Mouse (Mus musculus) heart, embryonic 14.5 days (tissue): Measurements from ENCODE around the gene Camp. TPM values are rescaled to one million over a fixed set of nuclear protein-coding genes. Genes with fewer than 3 reads are reported as not detected.

Experiments
- ATAC-seq: fragments of 200-750 bp; cut with Nextera tagmentation; 2 replicates; pipeline ENCODE4 v1.8.0; 2017; ENCODE audit warnings: low read depth, moderate TSS enrichment; ENCODE audit not compliant: insufficient number of reproducible peaks, insufficient read depth, low FRiP score
- H3K27ac ChIP-seq, 2 experiments: fragments of 200-500 bp in 1 of 2; fragments of 300-500 bp in 1 of 2; sonication (generic) in 1 of 2; replicated peaks in 1 of 2; 2 replicates each; pipeline ENCODE4 v1.5.1; 2012 to 2014; ENCODE audit warnings: low read depth in 2 of 2, low read length in 2 of 2, control low read depth in 1 of 2, mild to moderate bottlenecking in 1 of 2, mixed read lengths in 1 of 2; ENCODE audit not compliant: control insufficient read depth in 1 of 2, insufficient read depth in 1 of 2
- H3K27me3 ChIP-seq: fragments of 300-500 bp; sonication (generic); 2 replicates; pipeline ENCODE4 v1.6.1; 2014; ENCODE audit warnings: mild to moderate bottlenecking, low read length, control low read depth; ENCODE audit not compliant: control insufficient read depth, insufficient read depth
- H3K36me3 ChIP-seq: fragments of 300-500 bp; sonication (generic); 2 replicates; pipeline ENCODE4 v1.6.1; 2014; ENCODE audit warnings: mild to moderate bottlenecking, control low read depth, low read length, mixed read lengths; ENCODE audit not compliant: control insufficient read depth, insufficient read depth
- H3K4me1 ChIP-seq, 2 experiments: fragments of 200-500 bp in 1 of 2; fragments of 300-500 bp in 1 of 2; sonication (generic) in 1 of 2; 2 replicates each; pipeline ENCODE4 v1.6.1; 2012 to 2014; ENCODE audit warnings: low read length in 2 of 2, control low read depth in 1 of 2, mixed read lengths in 1 of 2; ENCODE audit not compliant: control insufficient read depth in 2 of 2, insufficient read depth in 2 of 2
- H3K4me2 ChIP-seq: fragments of 300-500 bp; sonication (generic); 2 replicates; pipeline ENCODE4 v1.6.1; 2014; ENCODE audit warnings: mild to moderate bottlenecking, low read length
- H3K4me3 ChIP-seq, 2 experiments: fragments of 200-500 bp in 1 of 2; fragments of 300-500 bp in 1 of 2; sonication (generic) in 1 of 2; 2 replicates each; pipeline ENCODE4 v1.5.1; 2012 to 2014; ENCODE audit warnings: low read length in 2 of 2, mild to moderate bottlenecking in 2 of 2, control low read depth in 1 of 2, low read depth in 1 of 2, moderate library complexity in 1 of 2; ENCODE audit not compliant: control insufficient read depth in 1 of 2, insufficient read depth in 1 of 2
- H3K9ac ChIP-seq: fragments of 300-500 bp; sonication (generic); 2 replicates; pipeline ENCODE4 v1.6.1; 2014; ENCODE audit warnings: mild to moderate bottlenecking, low read length
- H3K9me3 ChIP-seq: fragments of 300-500 bp; sonication (generic); 2 replicates; pipeline ENCODE4 v1.6.1; 2016; ENCODE audit warnings: low read length, control low read depth; ENCODE audit not compliant: control insufficient read depth
- WGBS: fragments of 180-500 bp; shearing (Covaris S2); extraction: QIAGEN DNeasy Blood & Tissue Kit; methylation state at CpG from one replicate; pipeline ENCODE4 v1.1.7; 2014; 5-methylcytosine and 5-hydroxymethylcytosine counted together
- polyA plus RNA-seq: library from polyadenylated mRNA; unstranded; fragments of >200 nt; fragmentation: Nextera tagmentation; extraction: Ambion mirVana; gene quantifications from 2 replicates; pipeline ENCODE4 v1.2.1, GENCODE M21; 2014

Camp gene
- polyA plus RNA-seq, 1 experiment from 2014 or later: 2.4 TPM

- no peaks in the 10 kb centered on the region for H3K27me3 ChIP-seq
- H3K9me3 ChIP-seq: no peaks in the 10 kb centered on the region
- H3K4me2 ChIP-seq: no peak overlapping the region
- H3K9ac ChIP-seq: no peak overlapping the region
- 36% methylated on average over 6 of the region's 6 CpGs for WGBS
- no peak overlapping the region for H3K4me3 ChIP-seq
- no peak overlapping the region for H3K27ac ChIP-seq
- 0 out of 4 replicates have a peak, but pooled peaks cover 0 to 2% of the 10 kb centered on the region in 2 experiments for H3K4me1 ChIP-seq
- H3K36me3 ChIP-seq: no peaks in the 10 kb centered on the region
- no peak for ATAC-seq
These were observed 21.7 kb upstream of the Camp start for GRCm38 (mm10) chr9:109870983-109871572.

GRCm38 (mm10) chr9:109866218-109866617 lies 16.8 kb upstream of the Camp start:
- Histone ChIP-seq H3K4me3 (no peak overlapping the region), H3K9me3 (no peaks in the 10 kb centered on the region), H3K4me1 (no peaks in the 10 kb centered on the region), H3K27me3 (no peaks in the 10 kb centered on the region), H3K36me3 (no peaks in the 10 kb centered on the region), H3K27ac (no peak overlapping the region), H3K9ac (no peak overlapping the region), H3K4me2 (no peak overlapping the region)
- no peak for ATAC-seq
- 28% methylated on average over 2 of the region's 2 CpGs for WGBS

- Histone ChIP-seq H3K4me3 (no peak overlapping the region), H3K27me3 (no peaks in the 10 kb centered on the region), H3K9ac (no peak overlapping the region), H3K36me3 (no peaks in the 10 kb centered on the region), H3K4me2 (peak overlapping the region; percentile 48), H3K4me1 (no peaks in the 10 kb centered on the region), H3K27ac (no peak overlapping the region), H3K9me3 (no peaks in the 10 kb centered on the region)
- 9% methylated on average over 3 of the region's 3 CpGs for WGBS
- no peak for ATAC-seq
These were observed 13.7 kb upstream of the Camp start for GRCm38 (mm10) chr9:109863085-109863484.

GRCm38 (mm10) chr9:109862397-109863044 lies 13.1 kb upstream of the Camp start:
- H3K4me1 ChIP-seq: no peaks in the 10 kb centered on the region
- 0 out of 2 replicates have a peak, but pooled peaks have one; percentile 26 for ATAC-seq
- WGBS: 12% methylated on average over 20 of the region's 20 CpGs
- H3K9me3 ChIP-seq: no peaks in the 10 kb centered on the region
- H3K4me3 ChIP-seq: peak overlapping the region in 1 of 2 experiments; percentile 0; a peak in 1 of 4 replicates
- H3K36me3 ChIP-seq: no peaks in the 10 kb centered on the region
- H3K4me2 ChIP-seq: peak overlapping the region; percentile 48
- no peaks in the 10 kb centered on the region for H3K27me3 ChIP-seq
- H3K9ac ChIP-seq: no peak overlapping the region
- no peak overlapping the region for H3K27ac ChIP-seq

GRCm38 (mm10) chr9:109855947-109856346 lies 6.5 kb upstream of the Camp start:
- ATAC-seq: no peak
- Histone ChIP-seq H3K4me2 (no peak overlapping the region), H3K4me3 (no peak overlapping the region), H3K36me3 (no peaks in the 10 kb centered on the region), H3K27me3 (no peaks in the 10 kb centered on the region), H3K9me3 (no peaks in the 10 kb centered on the region), H3K4me1 (no peaks in the 10 kb centered on the region), H3K27ac (no peak overlapping the region), H3K9ac (no peak overlapping the region)
- 63% methylated on average over 6 of the region's 6 CpGs for WGBS

- H3K4me1 ChIP-seq: 0 out of 4 replicates have a peak, but pooled peaks cover 0 to under 1% of the 10 kb centered on the region in 2 experiments
- H3K27me3 ChIP-seq: no peaks in the 10 kb centered on the region
- no peak overlapping the region for H3K27ac ChIP-seq
- no peak overlapping the region for H3K9ac ChIP-seq
- H3K9me3 ChIP-seq: no peaks in the 10 kb centered on the region
- H3K4me3 ChIP-seq: no peak overlapping the region
- no peak for ATAC-seq
- H3K4me2 ChIP-seq: no peak overlapping the region
- H3K36me3 ChIP-seq: no peaks in the 10 kb centered on the region
- WGBS: 75% methylated on average over 2 of the region's 2 CpGs
These were observed 4.9 kb upstream of the Camp start for GRCm38 (mm10) chr9:109854341-109854740.

- Histone ChIP-seq H3K4me1 (peaks cover 0 to 5% of the 10 kb centered on the region in 2 experiments; a peak in 1 of 4 replicates), H3K4me3 (no peak overlapping the region), H3K4me2 (no peak overlapping the region), H3K9me3 (no peaks in the 10 kb centered on the region), H3K27ac (no peak overlapping the region), H3K9ac (no peak overlapping the region), H3K36me3 (peaks cover 6% of the 10 kb centered on the region; the same call in 1 of the 2 replicates), H3K27me3 (no peaks in the 10 kb centered on the region)
- 82% methylated on average over 5 of the region's 5 CpGs for WGBS
- ATAC-seq: no peak
These were observed 682 bp upstream of the Camp start for GRCm38 (mm10) chr9:109850099-109850498.
